9 mouse cellular contexts compared by ENCODE assay signal in the genomic region with DNA sequence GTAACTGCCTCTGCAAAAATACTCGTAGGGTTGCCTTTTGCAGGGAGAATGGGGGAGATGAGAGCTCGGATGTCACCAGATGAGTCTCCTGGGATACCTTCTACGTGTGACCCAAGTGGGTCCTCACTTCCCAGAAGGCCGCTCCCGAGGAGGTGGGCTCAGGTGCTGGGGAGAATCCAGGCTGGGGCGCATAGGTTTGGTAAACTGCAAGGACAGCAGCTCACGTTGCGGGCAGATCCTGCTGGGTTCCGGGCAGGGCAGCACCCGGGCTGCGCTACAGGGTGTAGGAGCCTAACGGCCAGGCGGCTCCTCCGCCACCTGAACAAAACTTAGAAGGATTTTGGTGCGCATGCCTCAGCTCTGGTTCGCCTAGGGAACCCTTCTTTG. TPM values are rescaled to one million over a fixed set of nuclear protein-coding genes. Genes with fewer than 3 reads are reported as not detected.
DNase-seq lines count a peak whose midpoint lies in the region; ATAC-seq and TF ChIP-seq lines count a peak whose summit lies in the region.
"Had no signal": no experiment of that assay in that cellular context is flagged by ENCODE, and none has a peak within 500 bp of the region (broad histone marks: within the 10 kb centered on the region; RNA-seq: fewer than 3 reads in every experiment).

No protein-coding gene starts in this region.

- WGBS in embryonic facial prominence, embryonic 10.5 days, result under 1% methylated on average over 16 of the region's 16 CpGs
- WGBS in hindbrain, embryonic 13.5 days, result 0% methylated on average over 16 of the region's 16 CpGs
- WGBS in midbrain, embryonic 13.5 days, result under 1% methylated on average over 16 of the region's 16 CpGs

- peak overlapping the region; percentile 80; the same call in 1 of the 2 replicates for H3K27ac ChIP-seq in embryonic facial prominence, embryonic 10.5 days (replicated peaks)
- no peak overlapping the region for H3K27ac ChIP-seq in hindbrain, embryonic 13.5 days
- no peak overlapping the region for H3K27ac ChIP-seq in midbrain, embryonic 13.5 days

- no peak for TF ChIP-seq CTCF in E14TG2a.4 (conservative IDR thresholded peaks at IDR 0.05; ENCODE audit: low read length)

- H3K4me1 ChIP-seq in erythroblast, embryonic 14.5 days (ENCODE audit: control insufficient read depth), result no peaks in the 10 kb centered on the region
- peaks cover 34% of the 10 kb centered on the region for H3K4me1 ChIP-seq in E14TG2a.4 (replicated peaks; ENCODE audit: low read depth, low read length)
- peaks cover 27% of the 10 kb centered on the region for H3K4me1 ChIP-seq in embryonic facial prominence, embryonic 10.5 days
- peaks cover 16% of the 10 kb centered on the region for H3K4me1 ChIP-seq in hindbrain, embryonic 13.5 days (replicated peaks)
- peaks cover 17% of the 10 kb centered on the region for H3K4me1 ChIP-seq in midbrain, embryonic 13.5 days (replicated peaks)

- DNase-seq in embryonic facial prominence, embryonic 10.5 days (ENCODE audit: low spot score), result peak; percentile 57
- DNase-seq in spleen, postnatal 10 days (ENCODE audit: low spot score in 2 of 2), result no peak
- no peak for DNase-seq in right cerebral cortex, adult 18-20 months

- peaks cover 44% of the 10 kb centered on the region for H3K27me3 ChIP-seq in erythroblast, embryonic 14.5 days (ENCODE audit: control insufficient read depth)
- peaks cover 81% of the 10 kb centered on the region for H3K27me3 ChIP-seq in E14TG2a.4 (ENCODE audit: insufficient read depth, low read length)
- peaks cover 60% of the 10 kb centered on the region for H3K27me3 ChIP-seq in embryonic facial prominence, embryonic 10.5 days (replicated peaks; ENCODE audit: low read depth, poor library complexity, severe bottlenecking)
- peaks cover 45% of the 10 kb centered on the region for H3K27me3 ChIP-seq in hindbrain, embryonic 13.5 days
- H3K27me3 ChIP-seq in midbrain, embryonic 13.5 days, result peaks cover 42% of the 10 kb centered on the region
- H3K27me3 ChIP-seq: CH12.LX had no signal

- peak overlapping the region; percentile 95 for H3K4me2 ChIP-seq in hindbrain, embryonic 13.5 days
- H3K4me2 ChIP-seq in midbrain, embryonic 13.5 days (replicated peaks), result peak overlapping the region; percentile 96

- peak overlapping the region; percentile 81 for H3K9ac ChIP-seq in hindbrain, embryonic 13.5 days
- H3K9ac ChIP-seq in midbrain, embryonic 13.5 days (replicated peaks), result peak overlapping the region; percentile 76

- peak overlapping the region; percentile 29 for H3K4me3 ChIP-seq in erythroblast, embryonic 14.5 days (replicated peaks)
- peak overlapping the region; percentile 81 for H3K4me3 ChIP-seq in E14TG2a.4 (replicated peaks; ENCODE audit: low read length)
- H3K4me3 ChIP-seq in embryonic facial prominence, embryonic 10.5 days, result peak overlapping the region; percentile 75
- peak overlapping the region; percentile 70 for H3K4me3 ChIP-seq in hindbrain, embryonic 13.5 days
- H3K4me3 ChIP-seq in midbrain, embryonic 13.5 days (replicated peaks), result peak overlapping the region; percentile 66

- ATAC-seq in erythroblast, adult 5-6 weeks (replicated peaks; ENCODE audit: low FRiP score, poor library complexity, severe bottlenecking), result no peak
- ATAC-seq in hindbrain, embryonic 13.5 days (ENCODE audit: low FRiP score), result peak; percentile 65
- ATAC-seq in midbrain, embryonic 13.5 days, result peak; percentile 40

- H3K9me3 ChIP-seq in erythroblast, embryonic 14.5 days (ENCODE audit: control insufficient read depth, low read length), result no peaks in the 10 kb centered on the region
- peaks cover 7% of the 10 kb centered on the region for H3K9me3 ChIP-seq in E14TG2a.4 (ENCODE audit: low read length)
- no peaks in the 10 kb centered on the region for H3K9me3 ChIP-seq in embryonic facial prominence, embryonic 10.5 days
- no peaks in the 10 kb centered on the region for H3K9me3 ChIP-seq in hindbrain, embryonic 13.5 days
- H3K9me3 ChIP-seq in midbrain, embryonic 13.5 days, result no peaks in the 10 kb centered on the region

- H3K36me3 ChIP-seq in erythroblast, embryonic 14.5 days (ENCODE audit: control insufficient read depth), result no peaks in the 10 kb centered on the region
- no peaks in the 10 kb centered on the region for H3K36me3 ChIP-seq in E14TG2a.4 (ENCODE audit: insufficient read depth, low read length)
- H3K36me3 ChIP-seq in embryonic facial prominence, embryonic 10.5 days (replicated peaks), result no peaks in the 10 kb centered on the region
- no peaks in the 10 kb centered on the region for H3K36me3 ChIP-seq in hindbrain, embryonic 13.5 days
- no peaks in the 10 kb centered on the region for H3K36me3 ChIP-seq in midbrain, embryonic 13.5 days

RNA-seq across cellular contexts. Expression of gene Slc16a9, which starts 0.7 kb away (rescaled TPM):
- polyA plus RNA-seq in erythroblast, embryonic 14.5 days (2012), result not detected in 2 replicates
- total RNA-seq in erythroblast, adult 5-6 weeks (2015; ENCODE audit: low replicate concordance), result 0.84 and 2.5 TPM in 2 replicates
- total RNA-seq in erythroblast, adult 5-6 weeks (2017; ENCODE audit: low replicate concordance), result 0.42 and 1.6 TPM in 2 replicates
- 0.24 and 0.26 TPM in 2 replicates for polyA plus RNA-seq in embryonic facial prominence, embryonic 10.5 days (2016; fragmentation: Nextera tagmentation; extraction: Ambion mirVana)
- polyA plus RNA-seq in hindbrain, embryonic 13.5 days (2015; fragmentation: Nextera tagmentation; extraction: Ambion mirVana), result 1.6 and 2.7 TPM in 2 replicates
- 0.82 and 1.5 TPM in 2 replicates for polyA plus RNA-seq in midbrain, embryonic 13.5 days (2015; fragmentation: Nextera tagmentation; extraction: Ambion mirVana)
- total RNA-seq: CH12.LX had no signal

RNA-seq across cellular contexts. Expression of gene Mrln, which starts 41.1 kb away (rescaled TPM):
- not detected in 2 replicates for polyA plus RNA-seq in erythroblast, embryonic 14.5 days (2012)
- total RNA-seq in erythroblast, adult 5-6 weeks (2015; ENCODE audit: low replicate concordance), result not detected in 2 replicates
- total RNA-seq in erythroblast, adult 5-6 weeks (2017; ENCODE audit: low replicate concordance), result not detected in 2 replicates
- polyA plus RNA-seq in embryonic facial prominence, embryonic 10.5 days (2016; fragmentation: Nextera tagmentation; extraction: Ambion mirVana), result 2.1 and 2.6 TPM in 2 replicates
- 0.94 and 1.5 TPM in 2 replicates for polyA plus RNA-seq in hindbrain, embryonic 13.5 days (2015; fragmentation: Nextera tagmentation; extraction: Ambion mirVana)
- 1.2 TPM in 1 of 2 replicates, not detected in the other for polyA plus RNA-seq in midbrain, embryonic 13.5 days (2015; fragmentation: Nextera tagmentation; extraction: Ambion mirVana)
- total RNA-seq: CH12.LX had no signal

Comparison
In these comparisons a context has a peak if more than half of its experiments do, and no peak if none do; other contexts are left out.
1. H3K4me3 ChIP-seq: peak in every context shown above with its lines; median percentile 81 in E14TG2a.4; 75 in embryonic facial prominence, embryonic 10.5 days; 70 in hindbrain, embryonic 13.5 days; 66 in midbrain, embryonic 13.5 days; 29 in erythroblast, embryonic 14.5 days.